Comparison of ENCODE assay signal across 8 mouse cellular contexts in the genomic region with DNA sequence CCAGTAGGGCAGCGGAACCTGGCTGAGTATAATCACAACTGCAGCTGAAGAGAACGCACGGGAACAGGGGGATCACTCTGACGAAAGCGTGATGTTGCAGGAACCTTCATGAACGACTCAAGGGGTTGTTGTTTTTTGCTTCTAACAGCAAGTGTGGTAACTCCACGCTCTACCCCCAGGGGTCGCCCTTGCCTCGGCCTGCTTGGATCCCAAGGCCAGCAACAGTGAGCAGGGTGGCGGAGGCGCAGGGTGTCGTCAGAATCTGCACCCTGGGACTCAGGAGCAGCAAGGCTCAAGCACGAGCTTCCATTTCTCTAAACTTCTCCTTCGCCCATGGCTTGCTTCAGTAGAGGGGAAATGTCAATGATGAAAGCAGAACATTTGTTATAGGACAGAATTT. TPM values are rescaled to one million over a fixed set of nuclear protein-coding genes. Genes with fewer than 3 reads are reported as not detected.
DNase-seq lines count a peak whose midpoint lies in the region; ATAC-seq and TF ChIP-seq lines count a peak whose summit lies in the region.

No protein-coding gene starts in this region.

- TF ChIP-seq CTCF in bone marrow, adult 2 months (IDR thresholded peaks at IDR 0.05; ENCODE audit: control insufficient read depth, insufficient read depth, low read length), result peak; percentile 99
- TF ChIP-seq CTCF in embryonic fibroblast, embryonic 13.5 days (IDR thresholded peaks at IDR 0.05; ENCODE audit: borderline replicate concordance, insufficient read depth, low read length), result peak; percentile 96

- peak; percentile 79 for DNase-seq in ES-E14 (ENCODE audit: low read depth, low spot score)
- peak; percentile 90 to 91 for DNase-seq in layer of hippocampus, postnatal 10 days (ENCODE audit: low spot score in 2 of 2)
- peak; percentile 85 for DNase-seq in right cerebral cortex, postnatal 14 days
- peak; percentile 76 to 89 for DNase-seq in urinary bladder, postnatal 4 days (ENCODE audit: low spot score in 2 of 2)

- in situ Hi-C loops in ES-E14 (cut with MboI; ENCODE audit: low sequenced_read_pairs in 2 of 2, unreplicated experiment in 2 of 2), result no loop called here

- no peak overlapping the region for H3K4me2 ChIP-seq in heart, embryonic 16.5 days (ENCODE audit: low read depth, low read length)

- H3K9ac ChIP-seq in ES-E14 (ENCODE audit: insufficient read depth, low read depth, low read length, poor library complexity, severe bottlenecking), result no peak overlapping the region
- no peak overlapping the region; the same call in 1 of the 2 replicates for H3K9ac ChIP-seq in heart, embryonic 16.5 days (ENCODE audit: low read length)

- no peaks in the 10 kb centered on the region for H3K27me3 ChIP-seq in heart, embryonic 16.5 days (ENCODE audit: control insufficient read depth, insufficient read depth, low read length)

- TF ChIP-seq POLR2A in bone marrow, adult 2 months (IDR thresholded peaks at IDR 0.05; ENCODE audit: borderline replicate concordance, control insufficient read depth, low read depth, low read length), result no peak
- no peak for TF ChIP-seq POLR2A in embryonic fibroblast, embryonic 13.5 days (IDR thresholded peaks at IDR 0.05; ENCODE audit: low read depth, low read length)

- 0 out of 4 replicates have a peak overlapping the region, but pooled peaks of 1 of the 2 experiments have one; percentile 32 for H3K4me3 ChIP-seq in ES-E14 (ENCODE audit: insufficient read depth in 1 of 2, low read depth in 1 of 2, low read length in 2 of 2, poor library complexity in 1 of 2, severe bottlenecking in 1 of 2)
- H3K4me3 ChIP-seq in bone marrow, adult 2 months (replicated peaks; ENCODE audit: control insufficient read depth, low read depth, low read length), result no peak overlapping the region
- H3K4me3 ChIP-seq in embryonic fibroblast, embryonic 13.5 days (ENCODE audit: insufficient read depth, low read length), result no peak overlapping the region
- no peak overlapping the region for H3K4me3 ChIP-seq in heart, embryonic 16.5 days (ENCODE audit: low read length)

- no peak for ATAC-seq in heart, embryonic 16.5 days (replicated peaks; ENCODE audit: extremely low read depth, insufficient read depth, low FRiP score)
- ATAC-seq in megakaryocyte progenitor cell, adult 5-6 weeks (replicated peaks; ENCODE audit: poor library complexity), result peak; percentile 78

- H3K9me3 ChIP-seq in ES-E14 (ENCODE audit: control insufficient read depth, insufficient read depth, low read depth, low read length), result no peaks in the 10 kb centered on the region
- no peaks in the 10 kb centered on the region for H3K9me3 ChIP-seq in heart, embryonic 16.5 days (replicated peaks; ENCODE audit: control insufficient read depth, low read length)

- WGBS in bone marrow, adult 2 months, result 16% methylated on average over 14 of the region's 14 CpGs
- 38% methylated on average over 14 of the region's 14 CpGs for WGBS in heart, embryonic 16.5 days

- H3K4me1 ChIP-seq in ES-E14 (ENCODE audit: control insufficient read depth in 2 of 2, insufficient read depth in 2 of 2, low read length in 2 of 2, poor library complexity in 1 of 2), result peaks cover 4 to 21% of the 10 kb centered on the region in 2 experiments; a peak in 3 of 4 replicates
- H3K4me1 ChIP-seq in bone marrow, adult 2 months (ENCODE audit: control insufficient read depth, insufficient read depth, low read length), result peaks cover 2% of the 10 kb centered on the region
- H3K4me1 ChIP-seq in embryonic fibroblast, embryonic 13.5 days (ENCODE audit: control insufficient read depth, insufficient read depth, low read length), result peaks cover 28% of the 10 kb centered on the region
- peaks cover 60% of the 10 kb centered on the region for H3K4me1 ChIP-seq in heart, embryonic 16.5 days (ENCODE audit: control insufficient read depth, insufficient read depth, low read length)

- peaks cover 35% of the 10 kb centered on the region for H3K36me3 ChIP-seq in ES-E14 (ENCODE audit: control insufficient read depth, insufficient read depth, low read length, poor library complexity, severe bottlenecking)
- peaks cover 7% of the 10 kb centered on the region for H3K36me3 ChIP-seq in heart, embryonic 16.5 days (ENCODE audit: control insufficient read depth, insufficient read depth)

- no peak overlapping the region for H3K27ac ChIP-seq in ES-E14 (ENCODE audit: insufficient read depth, low read depth, low read length, poor library complexity, severe bottlenecking)
- no peak overlapping the region for H3K27ac ChIP-seq in bone marrow, adult 2 months (ENCODE audit: control insufficient read depth, insufficient read depth, low read depth, low read length, poor library complexity)
- H3K27ac ChIP-seq in embryonic fibroblast, embryonic 13.5 days (ENCODE audit: insufficient read depth, low read length), result no peak overlapping the region
- peak overlapping the region; percentile 97; the same call in 1 of the 2 replicates for H3K27ac ChIP-seq in heart, embryonic 16.5 days (ENCODE audit: low read length)

TF ChIP-seq in ES-E14, 5 proteins besides CTCF, POLR2A, EP300 and RAD21:
- TF ChIP-seq MAFK (IDR thresholded peaks at IDR 0.05; ENCODE audit: insufficient read depth, low read depth, low read length) (no peak), CHD2 (IDR thresholded peaks at IDR 0.05; ENCODE audit: low read depth, low read length) (no peak), ZNF384 (IDR thresholded peaks at IDR 0.05; ENCODE audit: low read depth, low read length) (no peak), HCFC1 (IDR thresholded peaks at IDR 0.05; ENCODE audit: borderline replicate concordance, insufficient read depth, low read length) (no peak), ZC3H11A (IDR thresholded peaks at IDR 0.05; ENCODE audit: borderline replicate concordance, low read depth, low read length) (peak; percentile 46; the same call in 1 of the 2 replicates)

RNA-seq across cellular contexts. Expression of gene Selplg, which starts 22.1 kb away (rescaled TPM):
- 0.31 and 1.3 TPM in 2 replicates for total RNA-seq in ES-E14 (2012; rRNA removed)
- 48.2 and 146 TPM in 2 replicates for polyA plus RNA-seq in bone marrow, adult 2 months (2011; ENCODE audit: insufficient read depth, insufficient read length, low replicate concordance, missing spikeins)
- polyA plus RNA-seq in embryonic fibroblast, embryonic 13.5 days (2011; ENCODE audit: insufficient read length, low read depth, missing spikeins), result 0.74 TPM in 1 of 2 replicates, not detected in the other
- 10.1 and 29.8 TPM in 2 replicates for polyA plus RNA-seq in heart, embryonic 16.5 days (2015; fragmentation: Nextera tagmentation; extraction: Ambion mirVana)
- 10 to 100 TPM; 12.1 to 12.9 TPM for total RNA-seq in layer of hippocampus, postnatal 10 days (2021)
- 244 and 245 TPM in 2 replicates for total RNA-seq in megakaryocyte progenitor cell, adult 5-6 weeks (2015)
- total RNA-seq in megakaryocyte progenitor cell, adult 5-6 weeks (2017), result 82.0 and 99.0 TPM in 2 replicates

RNA-seq across cellular contexts. Expression of gene Coro1c, which starts 54.1 kb away (rescaled TPM):
- 150 TPM in 2 replicates for total RNA-seq in ES-E14 (2012; rRNA removed)
- polyA plus RNA-seq in bone marrow, adult 2 months (2011; ENCODE audit: insufficient read depth, insufficient read length, low replicate concordance, missing spikeins), result 26.5 and 52.7 TPM in 2 replicates
- 158 and 229 TPM in 2 replicates for polyA plus RNA-seq in embryonic fibroblast, embryonic 13.5 days (2011; ENCODE audit: insufficient read length, low read depth, missing spikeins)
- 85.9 and 89.0 TPM in 2 replicates for polyA plus RNA-seq in heart, embryonic 16.5 days (2015; fragmentation: Nextera tagmentation; extraction: Ambion mirVana)
- total RNA-seq in layer of hippocampus, postnatal 10 days (2021), result 100 to 1,000 TPM; 104 TPM
- total RNA-seq in megakaryocyte progenitor cell, adult 5-6 weeks (2015), result 59.7 and 63.9 TPM in 2 replicates
- 81.8 and 83.9 TPM in 2 replicates for total RNA-seq in megakaryocyte progenitor cell, adult 5-6 weeks (2017)

RNA-seq across cellular contexts. Expression of gene Tmem119, which starts 54.2 kb away (rescaled TPM):
- 3.3 and 7.1 TPM in 2 replicates for total RNA-seq in ES-E14 (2012; rRNA removed)
- 1.4 and 1.8 TPM in 2 replicates for polyA plus RNA-seq in bone marrow, adult 2 months (2011; ENCODE audit: insufficient read depth, insufficient read length, low replicate concordance, missing spikeins)
- 66.6 and 92.8 TPM in 2 replicates for polyA plus RNA-seq in embryonic fibroblast, embryonic 13.5 days (2011; ENCODE audit: insufficient read length, low read depth, missing spikeins)
- polyA plus RNA-seq in heart, embryonic 16.5 days (2015; fragmentation: Nextera tagmentation; extraction: Ambion mirVana), result 22.4 and 22.5 TPM in 2 replicates
- total RNA-seq in layer of hippocampus, postnatal 10 days (2021), result 10 to 100 TPM; 11.7 to 13.1 TPM
- 6.5 and 7.2 TPM in 2 replicates for total RNA-seq in megakaryocyte progenitor cell, adult 5-6 weeks (2015)
- 5.6 and 8.2 TPM in 2 replicates for total RNA-seq in megakaryocyte progenitor cell, adult 5-6 weeks (2017)
